Mouse (Mus musculus) monocyte, adult 59 days (primary cell): ENCODE results near the gene Akr1cl. TPM values are rescaled to one million over a fixed set of nuclear protein-coding genes. Genes with fewer than 3 reads are reported as not detected.

Experiments used
- total RNA-seq, 2 experiments: library from RNA; stranded (reverse); gene quantifications; one replicate each; pipeline ENCODE4 v1.2.4; 2023

The Akr1cl gene
- total RNA-seq = not detected

DNA sequence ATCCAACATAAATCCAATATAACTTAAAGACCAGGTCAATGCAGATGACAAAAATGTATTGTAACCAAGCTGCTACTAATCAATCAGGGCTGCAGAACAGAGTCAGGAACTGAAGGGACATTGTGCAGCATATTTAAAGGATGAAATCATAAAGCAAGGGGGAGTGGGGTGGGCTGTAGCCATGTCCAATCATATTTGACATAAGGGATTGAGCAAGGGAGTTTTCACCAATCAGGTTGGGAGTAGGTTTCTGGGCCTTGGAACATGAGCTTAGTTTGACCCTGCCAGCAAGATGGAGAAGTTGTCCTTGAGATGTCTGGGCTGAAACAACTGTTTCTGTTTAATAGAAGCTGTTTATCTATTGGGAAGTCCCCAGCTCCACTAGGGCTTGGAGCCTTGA, at the start of gene Akr1cl:
Gene Akr1cl, minus strand, starts transcription at position 119 of the 400 bp plus-strand sequence.

DNA sequence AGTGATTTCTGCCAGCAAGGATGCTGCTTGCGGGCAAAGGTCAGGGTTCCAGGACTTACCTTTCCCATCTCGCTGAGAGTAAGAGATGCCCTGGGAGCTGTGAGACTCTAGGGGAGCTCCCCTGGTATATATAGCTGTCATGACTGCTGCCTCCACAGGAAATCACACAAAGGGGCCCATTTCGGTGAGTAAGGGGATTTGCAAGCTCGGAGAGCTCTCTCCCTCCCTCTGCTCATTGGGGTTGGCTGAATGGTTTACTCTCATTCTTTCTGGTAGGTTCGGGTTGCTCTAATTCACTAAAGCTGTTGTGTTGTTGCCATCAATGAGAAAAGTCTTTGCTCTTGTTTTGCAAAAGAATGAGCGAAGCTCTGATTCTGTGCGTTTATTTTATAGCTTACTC, 49.6 kb upstream of the Akr1cl start, which contains the start of gene Crygb:
Gene Crygb, minus strand, starts transcription at position 101 of the 400 bp plus-strand sequence.

GRCm38 (mm10) chr1:65073589-65073988, 41.0 kb upstream of the Akr1cl start, which contains the start of gene Crygc:
Gene Crygc (minus strand): TSS chr1:65073689.

DNA sequence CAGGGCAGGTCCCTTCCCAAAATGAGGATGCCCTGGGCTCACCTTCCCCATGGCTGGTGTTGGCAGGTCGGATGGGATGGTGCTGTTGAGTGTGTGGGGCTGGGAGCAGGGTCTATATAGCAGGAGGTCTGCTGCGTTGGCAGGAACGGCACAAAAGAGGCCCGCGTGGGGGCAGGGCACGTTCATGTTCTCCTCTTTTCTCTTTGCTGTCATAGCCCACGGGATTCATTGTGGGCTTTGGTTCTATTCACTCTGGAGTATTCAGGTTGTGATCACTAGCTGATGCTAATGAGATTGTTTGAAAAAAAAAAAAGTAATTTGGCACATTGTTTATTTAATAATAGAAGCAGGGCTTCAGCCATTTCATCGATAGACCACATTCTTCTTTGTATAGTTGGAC, 30.8 kb upstream of the Akr1cl start, which contains the start of gene Crygd:
Gene Crygd, minus strand, starts transcription at position 101 of the 400 bp plus-strand sequence.

DNA sequence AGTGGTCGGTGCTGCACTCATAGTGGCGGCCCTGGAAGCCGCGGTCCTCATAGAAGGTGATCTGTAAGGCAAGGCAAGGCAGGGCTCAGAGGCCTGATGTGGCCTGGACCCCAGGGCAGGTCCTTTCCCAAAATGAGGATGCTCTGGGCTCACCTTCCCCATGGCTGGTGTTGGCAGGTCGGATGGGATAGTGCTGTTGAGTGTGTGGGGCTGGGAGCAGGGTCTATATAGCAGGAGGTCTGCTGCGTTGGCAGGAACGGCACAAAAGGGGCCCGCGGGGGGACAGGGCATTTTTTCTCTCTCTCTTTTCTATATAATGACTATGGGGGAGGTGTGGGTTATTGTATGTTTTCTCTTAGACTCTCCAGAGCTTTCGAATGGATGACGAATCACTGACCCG, 18.4 kb upstream of the Akr1cl start, which contains the start of gene Cryge:
Gene Cryge, minus strand, starts transcription at position 198 of the 400 bp plus-strand sequence.

Other genes with a start within 250 kb of the Akr1cl start
- gene Plekhm3, start 75.9 kb downstream of the Akr1cl start, total RNA-seq = 100 to 1,000 TPM; 108 to 128 TPM
- not detected for gene Cryge, start 18.4 kb upstream of the Akr1cl start, total RNA-seq
- not detected for gene Crygd, start 30.7 kb upstream of the Akr1cl start, total RNA-seq
- gene Crygc, start 40.9 kb upstream of the Akr1cl start, total RNA-seq = not detected
- gene Crygb, start 49.5 kb upstream of the Akr1cl start, total RNA-seq = not detected
- not detected for gene Cryga, start 70.6 kb upstream of the Akr1cl start, total RNA-seq
- not detected for gene Gm28845, start 86.8 kb upstream of the Akr1cl start, total RNA-seq
- gene D630023F18Rik, start 90.5 kb upstream of the Akr1cl start, total RNA-seq = not detected
- gene Idh1, start 153.7 kb upstream of the Akr1cl start, total RNA-seq = 100 to 1,000 TPM; 126 to 135 TPM
- 10 to 100 TPM; 54.3 to 59.8 TPM for gene Pikfyve, start 153.9 kb upstream of the Akr1cl start, total RNA-seq
- not detected for gene Pth2r, start 249.3 kb upstream of the Akr1cl start, total RNA-seq